Mouse (Mus musculus) heart, embryonic 15.5 days (tissue): ENCODE measurements around the gene Iars2. TPM values are rescaled to one million over a fixed set of nuclear protein-coding genes. Genes with fewer than 3 reads are reported as not detected.
A peak's percentile ranks its signal among the peaks of the same experiment; 100 is the strongest.

Experiments
- ATAC-seq: fragments of 200-750 bp; cut with Nextera tagmentation; replicated peaks from 2 replicates; pipeline ENCODE4 v1.8.0; 2017; ENCODE audit warnings: low read depth, moderate TSS enrichment; ENCODE audit not compliant: insufficient number of reproducible peaks, insufficient read depth, low FRiP score
- H3K27ac ChIP-seq: fragments of 300-500 bp; sonication (generic); 2 replicates; pipeline ENCODE4 v1.5.1; 2015; ENCODE audit warnings: mild to moderate bottlenecking, inconsistent platforms
- H3K27me3 ChIP-seq: fragments of 300-500 bp; sonication (generic); 2 replicates; pipeline ENCODE4 v1.6.1; 2015; ENCODE audit warnings: inconsistent platforms
- H3K36me3 ChIP-seq: fragments of 300-500 bp; sonication (generic); 2 replicates; pipeline ENCODE4 v1.6.1; 2015; ENCODE audit warnings: mild to moderate bottlenecking, inconsistent platforms
- H3K4me1 ChIP-seq: fragments of 300-500 bp; sonication (generic); replicated peaks from 2 replicates; pipeline ENCODE4 v1.6.1; 2015; ENCODE audit warnings: inconsistent platforms
- H3K4me2 ChIP-seq: fragments of 300-500 bp; sonication (generic); 2 replicates; pipeline ENCODE4 v1.6.1; 2015; ENCODE audit warnings: inconsistent platforms, mild to moderate bottlenecking, moderate library complexity
- H3K4me3 ChIP-seq: fragments of 300-500 bp; sonication (generic); 2 replicates; pipeline ENCODE4 v1.5.1; 2015; ENCODE audit warnings: mild to moderate bottlenecking, inconsistent platforms
- H3K9ac ChIP-seq: fragments of 300-500 bp; sonication (generic); 2 replicates; pipeline ENCODE4 v1.6.1; 2015; ENCODE audit warnings: mild to moderate bottlenecking, inconsistent platforms
- H3K9me3 ChIP-seq: fragments of 300-500 bp; sonication (generic); replicated peaks from 2 replicates; pipeline ENCODE4 v1.6.1; 2016; ENCODE audit warnings: inconsistent platforms
- WGBS: fragments of 180-500 bp; shearing (Covaris S2); methylation state at CpG from one replicate; pipeline ENCODE4 v1.1.7; 2015; ENCODE audit warnings: mixed read lengths; 5-methylcytosine and 5-hydroxymethylcytosine counted together
- polyA plus RNA-seq: library from polyadenylated mRNA; unstranded; fragments of >200 nt; fragmentation: Nextera tagmentation; extraction: Ambion mirVana; gene quantifications from 2 replicates; pipeline ENCODE4 v1.2.1, GENCODE M21; 2015

Gene Iars2
- polyA plus RNA-seq, 1 experiment from 2014 or later = 35.5 TPM

DNA sequence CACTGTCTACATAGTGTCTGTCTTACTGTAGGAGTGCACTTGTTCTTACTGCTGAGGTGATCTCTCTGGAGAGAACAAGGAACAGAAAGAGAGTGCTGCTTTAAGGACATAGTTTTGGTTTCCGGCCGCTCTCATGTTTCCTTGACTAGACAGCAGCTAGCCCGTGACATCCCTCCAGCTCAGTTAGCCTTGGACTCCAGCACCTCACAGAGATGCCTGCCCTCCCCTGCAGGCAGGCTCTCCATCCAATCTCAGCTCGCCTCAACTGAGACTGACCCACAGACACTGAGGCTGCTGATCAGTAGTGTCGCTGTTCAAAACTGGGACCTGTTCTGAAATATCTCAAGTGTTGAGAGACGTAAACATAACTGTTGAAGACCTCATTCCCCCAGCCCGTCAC is 53.2 kb downstream of the Iars2 start:
- peaks cover 52% of the 10 kb centered on the region for H3K36me3 ChIP-seq
- no peaks in the 10 kb centered on the region for H3K27me3 ChIP-seq
- H3K4me3 ChIP-seq = no peak overlapping the region
- 67% methylated on average over 7 of the region's 7 CpGs for WGBS
- no peaks in the 10 kb centered on the region; the same call in 1 of the 2 replicates for H3K4me1 ChIP-seq
- no peaks in the 10 kb centered on the region for H3K9me3 ChIP-seq
- ATAC-seq = no peak
- H3K27ac ChIP-seq = no peak overlapping the region
- no peak overlapping the region for H3K4me2 ChIP-seq
- H3K9ac ChIP-seq = no peak overlapping the region

DNA sequence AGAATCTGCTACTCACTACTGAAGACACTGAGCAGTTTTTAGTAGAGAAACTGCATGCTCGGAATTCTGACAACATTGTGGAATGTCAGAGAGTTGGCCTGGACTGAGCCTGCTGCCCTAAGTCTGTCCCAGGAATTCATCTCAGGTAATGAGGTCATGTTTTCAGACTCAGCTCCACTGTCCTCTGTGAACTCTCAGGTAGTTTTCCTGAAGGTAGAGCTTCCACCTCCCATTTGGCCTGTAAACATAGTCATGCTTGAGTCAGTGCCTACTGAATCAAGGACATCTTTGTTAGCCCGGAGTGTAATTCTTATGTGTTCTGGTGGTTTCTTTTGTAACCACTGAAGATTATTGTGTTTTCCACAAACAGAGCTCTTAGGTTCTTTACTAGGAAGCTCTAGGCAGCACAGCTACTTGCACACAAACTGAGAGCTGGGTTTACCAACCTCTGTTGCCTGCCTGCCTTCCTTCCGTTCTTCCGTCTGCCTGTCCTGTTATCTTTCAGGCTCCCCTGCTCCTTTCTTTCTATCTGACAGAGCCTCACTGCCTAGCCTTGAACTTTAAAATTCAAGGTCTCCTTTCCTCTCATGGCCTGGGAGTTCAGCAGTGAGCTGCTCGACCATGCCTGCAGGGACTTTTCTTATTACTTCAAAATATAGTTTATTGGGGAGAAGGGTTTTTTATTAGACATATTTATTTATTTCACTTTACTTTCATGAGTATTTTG is 54.2 kb downstream of the Iars2 start:
- peaks cover 56% of the 10 kb centered on the region for H3K36me3 ChIP-seq
- H3K9ac ChIP-seq = no peak overlapping the region
- no peak overlapping the region for H3K4me2 ChIP-seq
- H3K27me3 ChIP-seq = no peaks in the 10 kb centered on the region
- no peaks in the 10 kb centered on the region for H3K9me3 ChIP-seq
- WGBS = 67% methylated on average over 5 of the region's 5 CpGs
- H3K4me1 ChIP-seq = no peaks in the 10 kb centered on the region; the same call in 1 of the 2 replicates
- no peak for ATAC-seq
- H3K4me3 ChIP-seq = no peak overlapping the region
- H3K27ac ChIP-seq = 0 out of 2 replicates have a peak overlapping the region, but pooled peaks have one; percentile 20

DNA sequence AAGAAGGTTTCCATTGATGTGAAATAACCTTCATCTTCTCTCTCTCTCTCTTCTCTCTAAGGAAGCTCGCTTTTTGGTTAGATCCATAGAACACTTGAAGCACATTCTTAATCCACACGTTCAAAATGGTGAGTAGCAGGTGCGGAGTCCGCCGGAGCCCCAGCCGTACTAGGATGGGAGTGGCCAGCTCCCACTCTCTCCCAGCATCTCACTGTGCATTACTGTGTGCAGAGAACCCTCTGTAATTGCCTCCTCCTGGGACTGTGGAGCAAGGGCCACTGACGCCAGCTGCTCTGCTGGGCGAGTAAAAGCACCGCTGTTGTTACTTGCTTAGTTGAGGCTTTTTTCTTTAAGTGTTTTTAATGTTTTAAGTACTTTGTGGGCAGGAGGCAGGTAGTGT is 57.8 kb downstream of the Iars2 start:
- Histone ChIP-seq H3K27me3 (no peaks in the 10 kb centered on the region), H3K4me1 (no peaks in the 10 kb centered on the region; the same call in 1 of the 2 replicates), H3K27ac (no peak overlapping the region), H3K9ac (no peak overlapping the region), H3K4me2 (no peak overlapping the region), H3K36me3 (peaks cover 56% of the 10 kb centered on the region), H3K9me3 (no peaks in the 10 kb centered on the region), H3K4me3 (no peak overlapping the region)
- no peak for ATAC-seq
- WGBS = 94% methylated on average over 9 of the region's 9 CpGs

- ATAC-seq = no peak
- no peak overlapping the region for H3K4me3 ChIP-seq
- no peak overlapping the region for H3K9ac ChIP-seq
- H3K9me3 ChIP-seq = no peaks in the 10 kb centered on the region
- no peaks in the 10 kb centered on the region for H3K27me3 ChIP-seq
- peaks cover 61% of the 10 kb centered on the region for H3K36me3 ChIP-seq
- H3K4me2 ChIP-seq = no peak overlapping the region
- H3K4me1 ChIP-seq = no peaks in the 10 kb centered on the region; the same call in 1 of the 2 replicates
- H3K27ac ChIP-seq = no peak overlapping the region
- 89% methylated on average over 8 of the region's 8 CpGs for WGBS
These were observed 58.6 kb downstream of the Iars2 start for GRCm38 (mm10) chr1:185270403-185271097.

GRCm38 (mm10) chr1:185268675-185269074 is 60.5 kb downstream of the Iars2 start:
- Histone ChIP-seq H3K9ac (no peak overlapping the region), H3K4me3 (no peak overlapping the region), H3K4me1 (no peaks in the 10 kb centered on the region), H3K4me2 (no peak overlapping the region), H3K9me3 (no peaks in the 10 kb centered on the region), H3K36me3 (peaks cover 70% of the 10 kb centered on the region), H3K27me3 (no peaks in the 10 kb centered on the region), H3K27ac (no peak overlapping the region)
- ATAC-seq = no peak
- 86% methylated on average over 4 of the region's 4 CpGs for WGBS

GRCm38 (mm10) chr1:185262565-185262964 is 66.6 kb downstream of the Iars2 start:
- Histone ChIP-seq H3K9me3 (no peaks in the 10 kb centered on the region), H3K4me3 (no peak overlapping the region), H3K36me3 (peaks cover 66% of the 10 kb centered on the region), H3K27me3 (no peaks in the 10 kb centered on the region), H3K27ac (no peak overlapping the region), H3K4me2 (no peak overlapping the region), H3K9ac (no peak overlapping the region), H3K4me1 (peaks cover 6% of the 10 kb centered on the region; the same call in 1 of the 2 replicates)
- ATAC-seq = peak; percentile 74; the same call in 1 of the 2 replicates
- 24% methylated on average over 14 of the region's 14 CpGs for WGBS

DNA sequence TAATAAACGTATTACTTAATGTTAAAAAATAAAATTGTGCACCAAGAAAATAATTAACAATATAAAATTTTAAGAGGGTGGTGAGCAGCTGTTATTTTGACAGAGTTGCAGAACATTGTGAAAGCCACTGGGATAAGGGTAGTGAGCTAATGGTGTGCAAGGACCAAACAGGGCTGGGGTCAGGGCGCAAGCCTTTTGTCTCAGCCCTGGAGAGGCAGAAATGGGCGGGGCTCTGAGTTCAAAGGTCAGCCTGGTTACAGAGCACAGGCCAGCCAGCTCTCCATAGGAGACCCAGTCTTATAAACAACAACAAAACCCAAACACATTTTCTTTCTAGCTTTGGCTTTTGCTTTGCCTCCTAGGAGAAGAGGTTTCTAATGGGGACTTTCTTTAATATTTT is 72.4 kb downstream of the Iars2 start:
- WGBS = 60% methylated on average over 3 of the region's 3 CpGs
- peaks cover 29% of the 10 kb centered on the region for H3K4me1 ChIP-seq
- H3K36me3 ChIP-seq = peaks cover 42% of the 10 kb centered on the region
- H3K4me3 ChIP-seq = no peak overlapping the region
- H3K4me2 ChIP-seq = no peak overlapping the region
- no peaks in the 10 kb centered on the region for H3K27me3 ChIP-seq
- H3K9ac ChIP-seq = no peak overlapping the region
- H3K27ac ChIP-seq = no peak overlapping the region
- no peaks in the 10 kb centered on the region for H3K9me3 ChIP-seq
- no peak for ATAC-seq

- Histone ChIP-seq H3K9me3 (no peaks in the 10 kb centered on the region), H3K27me3 (no peaks in the 10 kb centered on the region), H3K9ac (no peak overlapping the region), H3K36me3 (peaks cover 41% of the 10 kb centered on the region), H3K4me1 (peaks cover 35% of the 10 kb centered on the region), H3K27ac (no peak overlapping the region), H3K4me2 (no peak overlapping the region), H3K4me3 (no peak overlapping the region)
- WGBS = 83% methylated on average over 12 of the region's 12 CpGs
- no peak for ATAC-seq
These were observed 73.9 kb downstream of the Iars2 start for GRCm38 (mm10) chr1:185255336-185255735.

DNA sequence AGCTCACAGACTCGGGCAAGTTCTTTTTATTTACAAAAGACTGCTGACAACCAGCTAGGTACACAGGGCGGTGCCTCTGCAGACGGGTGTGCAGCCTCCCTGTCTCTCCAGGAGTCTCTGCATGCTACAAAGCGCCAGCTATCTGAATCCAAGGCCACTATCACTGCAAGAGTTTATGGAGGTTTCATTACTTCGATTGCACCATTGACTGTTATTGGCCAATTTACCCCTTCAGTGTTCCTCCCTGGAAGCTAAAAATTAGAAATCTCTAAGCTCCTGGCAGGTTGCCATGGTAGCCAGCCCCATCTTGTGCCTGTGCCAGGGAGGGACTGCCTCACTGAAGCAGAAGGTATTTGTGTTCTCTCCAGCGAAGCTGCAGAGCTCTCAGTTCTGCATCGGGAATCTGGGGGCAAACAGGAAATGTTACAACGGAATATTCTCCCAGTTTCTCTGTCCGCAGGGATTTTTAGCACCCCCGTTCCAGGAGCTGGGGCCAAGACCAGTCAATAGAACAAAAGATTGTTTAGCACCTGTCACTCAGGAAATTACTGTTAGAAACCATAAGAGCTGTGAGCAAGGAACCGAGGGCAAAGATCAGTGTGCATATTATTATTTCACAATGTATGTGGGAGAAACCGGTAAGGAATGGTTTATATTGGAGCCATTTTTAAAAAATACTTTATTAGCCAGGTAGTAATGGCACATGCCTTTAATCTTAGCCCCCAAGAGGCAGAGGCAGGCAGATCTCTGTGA is 75.9 kb downstream of the Iars2 start:
- H3K4me1 ChIP-seq = peaks cover 35% of the 10 kb centered on the region
- H3K4me3 ChIP-seq = no peak overlapping the region
- H3K9me3 ChIP-seq = no peaks in the 10 kb centered on the region
- peak overlapping the region; percentile 20 for H3K27ac ChIP-seq
- peaks cover 42% of the 10 kb centered on the region for H3K36me3 ChIP-seq
- H3K9ac ChIP-seq = no peak overlapping the region
- H3K27me3 ChIP-seq = no peaks in the 10 kb centered on the region
- ATAC-seq = 0 out of 2 replicates have a peak, but pooled peaks have one; percentile 27
- no peak overlapping the region for H3K4me2 ChIP-seq
- 50% methylated on average over 12 of the region's 12 CpGs for WGBS

GRCm38 (mm10) chr1:185252351-185252750 is 76.8 kb downstream of the Iars2 start:
- Histone ChIP-seq H3K4me3 (no peak overlapping the region), H3K9ac (no peak overlapping the region), H3K9me3 (no peaks in the 10 kb centered on the region), H3K27ac (peak overlapping the region; percentile 20; the same call in 1 of the 2 replicates), H3K36me3 (peaks cover 49% of the 10 kb centered on the region), H3K4me1 (peaks cover 35% of the 10 kb centered on the region), H3K4me2 (no peak overlapping the region), H3K27me3 (no peaks in the 10 kb centered on the region)
- no peak for ATAC-seq
- WGBS = 84% methylated on average over 3 of the region's 3 CpGs

DNA sequence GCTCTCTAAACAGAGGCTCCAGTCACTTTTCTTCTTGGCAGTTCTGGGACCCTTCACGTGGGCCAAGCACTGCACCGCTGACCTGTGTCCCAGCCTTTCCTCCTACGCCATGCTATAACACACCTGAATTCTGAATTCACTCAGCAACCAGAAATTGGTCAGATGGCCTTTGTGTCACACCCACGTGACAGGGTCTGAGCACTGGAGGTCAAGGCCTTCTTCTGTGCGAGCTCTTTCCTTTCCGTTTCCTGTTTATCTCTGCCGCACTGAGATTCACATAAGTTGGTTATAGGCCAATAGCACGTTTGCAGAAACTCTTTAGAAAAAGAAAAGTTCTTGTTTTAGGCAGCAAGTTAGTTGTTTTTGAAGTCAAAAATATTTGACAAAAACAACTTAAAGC is 80.5 kb downstream of the Iars2 start:
- no peak for ATAC-seq
- WGBS = 81% methylated on average over 8 of the region's 8 CpGs
- Histone ChIP-seq H3K4me2 (no peak overlapping the region), H3K4me1 (peaks cover 23% of the 10 kb centered on the region), H3K27ac (no peak overlapping the region), H3K4me3 (no peak overlapping the region), H3K36me3 (peaks cover 62% of the 10 kb centered on the region), H3K9me3 (no peaks in the 10 kb centered on the region), H3K9ac (no peak overlapping the region), H3K27me3 (no peaks in the 10 kb centered on the region)
